Mouse (Mus musculus) neural tube, embryonic 13.5 days (tissue): Measurements from ENCODE around the gene Slc28a3. TPM values are rescaled to one million over a fixed set of nuclear protein-coding genes. Genes with fewer than 3 reads are reported as not detected.

ENCODE experiments used
- ATAC-seq: fragments of 200-750 bp; cut with Nextera tagmentation; 2 replicates; pipeline ENCODE4 v1.8.0; 2017; ENCODE audit warnings: low read depth, mild to moderate bottlenecking, moderate TSS enrichment, moderate library complexity
- H3K27ac ChIP-seq: fragments of 300-500 bp; sonication (generic); replicated peaks from 2 replicates; pipeline ENCODE4 v1.5.1; 2015; ENCODE audit warnings: moderate library complexity, mild to moderate bottlenecking, inconsistent platforms
- H3K27me3 ChIP-seq: fragments of 300-500 bp; sonication (generic); 2 replicates; pipeline ENCODE4 v1.6.1; 2015; ENCODE audit warnings: mild to moderate bottlenecking, inconsistent platforms
- H3K36me3 ChIP-seq: fragments of 300-500 bp; sonication (generic); 2 replicates; pipeline ENCODE4 v1.6.1; 2015; ENCODE audit warnings: mild to moderate bottlenecking, inconsistent platforms
- H3K4me1 ChIP-seq: fragments of 300-500 bp; sonication (generic); replicated peaks from 2 replicates; pipeline ENCODE4 v1.6.1; 2015; ENCODE audit warnings: inconsistent platforms
- H3K4me2 ChIP-seq: fragments of 300-500 bp; sonication (generic); 2 replicates; pipeline ENCODE4 v1.6.1; 2015; ENCODE audit warnings: inconsistent platforms, mild to moderate bottlenecking, moderate library complexity
- H3K4me3 ChIP-seq: fragments of 300-500 bp; sonication (generic); 2 replicates; pipeline ENCODE4 v1.5.1; 2015; ENCODE audit warnings: mild to moderate bottlenecking, inconsistent platforms
- H3K9ac ChIP-seq: fragments of 300-500 bp; sonication (generic); 2 replicates; pipeline ENCODE4 v1.6.1; 2015; ENCODE audit warnings: moderate library complexity, mild to moderate bottlenecking, inconsistent platforms
- H3K9me3 ChIP-seq: fragments of 300-500 bp; sonication (generic); 2 replicates; pipeline ENCODE4 v1.6.1; 2016; ENCODE audit warnings: inconsistent platforms
- WGBS: fragments of 180-500 bp; shearing (Covaris S2); methylation state at CpG from one replicate; pipeline ENCODE4 v1.1.7; 2015; 5-methylcytosine and 5-hydroxymethylcytosine counted together
- polyA plus RNA-seq: library from polyadenylated mRNA; unstranded; fragments of >200 nt; fragmentation: Nextera tagmentation; extraction: Ambion mirVana; gene quantifications from 2 replicates; pipeline ENCODE4 v1.2.1, GENCODE M21; 2015

The Slc28a3 gene
- polyA plus RNA-seq, 1 experiment from 2014 or later, result 0.04 TPM

DNA sequence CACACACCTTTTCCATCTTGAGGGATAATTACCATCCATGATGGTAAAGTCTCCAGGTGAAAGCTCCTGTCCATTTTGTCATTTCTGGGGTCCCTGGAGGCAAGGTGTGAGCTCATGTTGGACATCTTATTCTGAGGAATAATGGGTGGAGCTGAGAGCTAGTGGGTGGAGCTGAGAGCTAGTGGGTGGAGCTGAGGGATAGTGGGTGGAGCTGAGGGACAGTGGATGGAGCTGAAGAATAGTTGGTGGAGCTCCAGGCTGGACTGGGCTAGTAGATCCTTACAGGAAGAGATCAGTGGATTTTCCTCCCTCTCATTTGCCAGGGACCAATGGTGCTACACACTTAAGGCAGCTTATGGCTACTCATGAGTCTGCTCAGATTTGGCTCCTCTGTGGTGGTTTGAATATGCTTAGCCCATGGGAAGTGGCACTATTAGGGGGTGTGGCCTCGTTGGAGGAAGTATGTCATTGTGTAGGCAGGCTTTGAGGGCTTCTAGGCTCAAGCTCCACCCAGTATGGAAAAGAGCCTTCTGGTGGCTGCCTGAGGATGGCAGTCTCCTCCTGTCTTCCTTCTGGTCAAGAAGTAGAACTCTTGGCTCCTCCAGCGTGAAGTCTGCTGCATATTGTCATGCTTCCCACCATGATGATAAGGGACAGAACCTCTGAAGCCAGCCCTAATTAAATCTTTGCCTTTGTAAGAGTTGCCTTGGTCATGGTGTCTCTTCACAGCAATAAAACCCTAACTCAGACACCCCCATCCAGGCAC is 74.0 kb downstream of the Slc28a3 start:
- no peaks in the 10 kb centered on the region for H3K9me3 ChIP-seq
- H3K4me3 ChIP-seq, result no peak overlapping the region
- no peak overlapping the region for H3K4me2 ChIP-seq
- WGBS, result 81% methylated on average over 2 of the region's 2 CpGs
- no peaks in the 10 kb centered on the region for H3K4me1 ChIP-seq
- no peaks in the 10 kb centered on the region for H3K27me3 ChIP-seq
- no peak overlapping the region for H3K27ac ChIP-seq
- ATAC-seq, result no peak
- no peak overlapping the region for H3K9ac ChIP-seq
- no peaks in the 10 kb centered on the region for H3K36me3 ChIP-seq

DNA sequence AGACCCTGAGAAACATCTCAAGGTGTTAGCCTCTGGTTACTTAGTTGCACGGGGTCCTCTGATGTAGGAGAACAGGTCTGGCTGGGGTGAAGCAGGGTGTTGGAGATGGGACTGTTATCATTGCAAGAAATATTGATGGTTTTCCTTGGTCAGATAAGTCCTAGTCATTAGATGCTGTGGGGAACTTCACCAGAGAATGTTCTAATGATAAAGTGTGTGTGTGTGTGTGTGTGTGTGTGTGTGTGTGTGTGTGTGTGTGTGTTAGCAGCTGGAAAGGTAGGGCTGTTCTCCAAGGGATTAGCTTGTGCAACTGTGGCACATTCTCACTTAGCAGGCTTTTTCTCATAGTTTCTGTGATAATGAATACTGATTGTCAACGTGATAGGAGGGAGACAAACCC is 75.4 kb downstream of the Slc28a3 start:
- 77% methylated on average over 2 of the region's 2 CpGs for WGBS
- no peak overlapping the region for H3K9ac ChIP-seq
- H3K4me1 ChIP-seq, result no peaks in the 10 kb centered on the region
- H3K4me2 ChIP-seq, result no peak overlapping the region
- H3K36me3 ChIP-seq, result no peaks in the 10 kb centered on the region
- no peaks in the 10 kb centered on the region for H3K9me3 ChIP-seq
- H3K4me3 ChIP-seq, result no peak overlapping the region
- no peak overlapping the region for H3K27ac ChIP-seq
- ATAC-seq, result no peak
- no peaks in the 10 kb centered on the region for H3K27me3 ChIP-seq

GRCm38 (mm10) chr13:58534861-58535260 is 75.8 kb downstream of the Slc28a3 start:
- H3K4me2 ChIP-seq, result no peak overlapping the region
- H3K9me3 ChIP-seq, result no peaks in the 10 kb centered on the region
- ATAC-seq, result no peak
- H3K27me3 ChIP-seq, result no peaks in the 10 kb centered on the region
- no peaks in the 10 kb centered on the region for H3K4me1 ChIP-seq
- WGBS, result 79% methylated on average over 3 of the region's 3 CpGs
- H3K4me3 ChIP-seq, result no peak overlapping the region
- H3K27ac ChIP-seq, result no peak overlapping the region
- H3K9ac ChIP-seq, result no peak overlapping the region
- H3K36me3 ChIP-seq, result no peaks in the 10 kb centered on the region

- no peak overlapping the region for H3K4me2 ChIP-seq
- H3K27me3 ChIP-seq, result no peaks in the 10 kb centered on the region
- H3K4me3 ChIP-seq, result no peak overlapping the region
- H3K9me3 ChIP-seq, result no peaks in the 10 kb centered on the region
- 71% methylated on average over 7 of the region's 7 CpGs for WGBS
- H3K9ac ChIP-seq, result no peak overlapping the region
- H3K27ac ChIP-seq, result no peak overlapping the region
- no peaks in the 10 kb centered on the region for H3K36me3 ChIP-seq
- no peaks in the 10 kb centered on the region for H3K4me1 ChIP-seq
- no peak for ATAC-seq
Observed at GRCm38 (mm10) chr13:58534216-58534841, 76.3 kb downstream of the Slc28a3 start.

GRCm38 (mm10) chr13:58524581-58524980 is 86.1 kb downstream of the Slc28a3 start:
- no peak overlapping the region for H3K27ac ChIP-seq
- no peaks in the 10 kb centered on the region for H3K36me3 ChIP-seq
- no peak overlapping the region for H3K4me2 ChIP-seq
- no peak overlapping the region for H3K9ac ChIP-seq
- H3K4me1 ChIP-seq, result no peaks in the 10 kb centered on the region
- ATAC-seq, result no peak
- peaks cover 5% of the 10 kb centered on the region; the same call in 1 of the 2 replicates for H3K27me3 ChIP-seq
- H3K9me3 ChIP-seq, result no peaks in the 10 kb centered on the region
- no peak overlapping the region for H3K4me3 ChIP-seq
- WGBS, result 86% methylated on average over 3 of the region's 3 CpGs

DNA sequence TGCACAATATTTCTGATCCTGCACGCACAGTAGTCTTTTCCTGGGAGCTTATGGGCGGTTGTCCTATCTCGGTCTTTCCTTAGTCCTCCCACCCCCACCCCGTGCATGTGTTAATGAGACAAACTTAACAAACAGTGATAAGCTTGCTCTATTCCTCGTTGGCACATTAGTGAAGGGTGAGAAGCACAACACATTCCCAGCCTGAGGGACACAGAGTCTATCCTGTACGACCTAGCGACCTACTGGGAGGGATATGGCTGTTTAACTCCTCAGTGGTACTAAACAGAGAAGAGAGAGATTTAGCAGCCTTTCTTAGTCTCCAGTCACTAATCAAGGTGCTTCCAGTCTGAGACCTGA is 86.9 kb downstream of the Slc28a3 start:
- Histone ChIP-seq H3K4me3 (no peak overlapping the region), H3K9me3 (no peaks in the 10 kb centered on the region), H3K27ac (no peak overlapping the region), H3K4me1 (no peaks in the 10 kb centered on the region), H3K9ac (no peak overlapping the region), H3K36me3 (no peaks in the 10 kb centered on the region), H3K27me3 (peaks cover 5% of the 10 kb centered on the region; the same call in 1 of the 2 replicates), H3K4me2 (no peak overlapping the region)
- no peak for ATAC-seq
- 75% methylated on average over 7 of the region's 7 CpGs for WGBS

- 0 out of 2 replicates have a peak, but pooled peaks have one; percentile 19 for ATAC-seq
- Histone ChIP-seq H3K9ac (peak overlapping the region; percentile 17; the same call in 1 of the 2 replicates), H3K4me3 (no peak overlapping the region), H3K9me3 (no peaks in the 10 kb centered on the region), H3K36me3 (no peaks in the 10 kb centered on the region), H3K27ac (no peak overlapping the region), H3K4me2 (peak overlapping the region; percentile 31), H3K4me1 (no peaks in the 10 kb centered on the region), H3K27me3 (peaks cover 5% of the 10 kb centered on the region; the same call in 1 of the 2 replicates)
- WGBS, result 27% methylated on average over 20 of the region's 20 CpGs
Observed at GRCm38 (mm10) chr13:58523011-58523760, 87.5 kb downstream of the Slc28a3 start.

DNA sequence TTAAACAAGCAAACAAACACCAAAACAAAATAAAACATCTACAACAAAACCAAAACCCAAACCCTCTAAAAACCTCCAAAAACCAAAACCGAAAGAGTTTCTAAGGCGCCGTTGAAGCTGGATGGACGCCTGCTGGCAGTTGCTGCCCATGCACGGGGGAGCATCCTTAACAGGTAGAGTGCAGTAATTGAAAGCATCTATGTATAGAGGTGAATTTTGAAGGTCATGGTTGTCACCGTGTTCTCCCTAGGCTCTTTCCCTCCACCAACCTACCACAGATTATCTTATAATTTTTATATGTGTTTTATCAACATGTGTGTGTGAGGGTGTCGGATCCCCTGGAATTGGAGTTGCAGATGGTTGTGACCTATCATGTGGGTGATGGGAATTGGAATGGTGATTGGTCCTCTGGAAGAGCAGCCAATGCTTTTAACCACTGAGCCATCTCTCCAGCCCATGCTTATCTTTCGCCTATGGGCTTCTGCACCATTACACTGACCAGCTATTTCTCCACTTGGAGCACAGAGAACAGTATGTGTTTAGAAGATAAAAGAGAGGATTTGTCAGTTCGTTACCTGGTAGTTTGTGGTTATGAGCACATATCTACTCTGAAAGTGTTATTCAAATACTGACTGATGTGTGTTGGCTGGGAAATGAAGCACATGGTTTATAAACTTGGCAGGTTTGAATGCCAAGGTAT is 89.2 kb downstream of the Slc28a3 start:
- 92% methylated on average over 9 of the region's 9 CpGs for WGBS
- H3K4me1 ChIP-seq, result no peaks in the 10 kb centered on the region
- H3K36me3 ChIP-seq, result no peaks in the 10 kb centered on the region
- H3K4me2 ChIP-seq, result no peak overlapping the region
- ATAC-seq, result no peak
- H3K27me3 ChIP-seq, result peaks cover 5% of the 10 kb centered on the region; the same call in 1 of the 2 replicates
- no peak overlapping the region for H3K9ac ChIP-seq
- H3K9me3 ChIP-seq, result no peaks in the 10 kb centered on the region
- H3K27ac ChIP-seq, result no peak overlapping the region
- no peak overlapping the region for H3K4me3 ChIP-seq

DNA sequence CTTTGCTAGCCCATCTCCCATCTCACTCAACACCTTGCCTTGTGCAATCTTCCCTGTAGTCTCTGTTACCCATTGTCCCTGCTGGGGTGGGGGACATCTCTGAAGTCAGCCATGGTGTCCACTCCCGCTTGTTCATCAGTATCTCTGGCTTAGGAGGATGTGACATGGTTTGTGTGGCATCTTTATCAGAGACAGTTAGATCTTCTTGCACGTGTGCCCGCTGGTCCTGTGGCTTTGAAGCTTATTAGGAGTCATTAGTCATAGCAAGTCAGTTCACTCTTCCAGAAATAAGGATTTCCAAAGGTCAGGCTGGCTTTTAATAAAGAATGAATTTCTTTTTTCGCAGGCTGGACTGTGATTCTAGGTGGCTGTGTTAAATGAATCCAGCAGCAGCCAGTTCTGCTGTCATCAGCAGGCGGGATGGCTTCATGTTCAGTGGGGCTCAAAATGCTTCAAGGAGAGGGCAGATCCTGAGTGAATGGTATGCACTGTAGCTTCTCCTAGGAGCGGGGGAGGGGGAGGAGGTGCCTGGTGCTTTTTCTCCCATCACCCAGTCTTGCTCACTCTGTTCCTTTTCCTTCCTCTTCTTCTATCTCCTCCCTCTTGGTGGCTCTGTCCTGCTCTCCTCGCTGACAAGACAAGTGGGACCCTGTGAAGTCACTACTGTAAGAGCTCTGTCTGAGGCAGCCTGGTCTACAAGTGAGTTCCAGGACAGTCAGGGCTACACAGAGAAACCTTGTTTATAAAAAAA is 89.9 kb downstream of the Slc28a3 start:
- H3K27ac ChIP-seq, result no peak overlapping the region
- H3K4me1 ChIP-seq, result no peaks in the 10 kb centered on the region
- no peak overlapping the region for H3K4me2 ChIP-seq
- H3K36me3 ChIP-seq, result no peaks in the 10 kb centered on the region
- no peak overlapping the region for H3K9ac ChIP-seq
- 68% methylated on average over 7 of the region's 7 CpGs for WGBS
- no peak for ATAC-seq
- no peak overlapping the region for H3K4me3 ChIP-seq
- H3K9me3 ChIP-seq, result no peaks in the 10 kb centered on the region
- peaks cover 5% of the 10 kb centered on the region; the same call in 1 of the 2 replicates for H3K27me3 ChIP-seq

GRCm38 (mm10) chr13:58520028-58520427 is 90.6 kb downstream of the Slc28a3 start:
- H3K36me3 ChIP-seq, result no peaks in the 10 kb centered on the region
- H3K27me3 ChIP-seq, result peaks cover 5% of the 10 kb centered on the region; the same call in 1 of the 2 replicates
- no peak overlapping the region for H3K9ac ChIP-seq
- 88% methylated on average over 9 of the region's 9 CpGs for WGBS
- ATAC-seq, result no peak
- H3K9me3 ChIP-seq, result no peaks in the 10 kb centered on the region
- no peaks in the 10 kb centered on the region for H3K4me1 ChIP-seq
- no peak overlapping the region for H3K4me3 ChIP-seq
- no peak overlapping the region for H3K27ac ChIP-seq
- H3K4me2 ChIP-seq, result no peak overlapping the region

DNA sequence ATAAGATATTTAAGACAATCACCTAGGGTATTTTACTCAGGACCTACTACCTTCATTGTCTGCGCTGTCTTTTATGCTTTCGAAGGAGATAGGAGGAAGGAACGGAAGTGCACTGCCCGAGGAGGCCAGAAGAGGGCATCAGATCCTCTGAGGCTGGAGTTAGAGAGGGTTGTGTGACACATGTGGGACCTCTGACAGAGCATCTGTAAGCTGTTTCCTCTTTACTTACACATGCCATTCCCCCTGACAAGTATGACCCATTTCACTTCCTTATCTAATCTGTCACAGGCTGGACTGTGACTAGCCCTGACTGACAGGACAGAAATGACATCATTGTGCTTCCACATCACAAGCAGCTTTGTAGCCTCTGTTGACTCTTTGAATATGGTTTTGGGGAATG is 94.4 kb downstream of the Slc28a3 start:
- H3K27me3 ChIP-seq, result no peaks in the 10 kb centered on the region
- H3K9ac ChIP-seq, result no peak overlapping the region
- 96% methylated on average over 4 of the region's 4 CpGs for WGBS
- no peak overlapping the region for H3K27ac ChIP-seq
- H3K4me3 ChIP-seq, result no peak overlapping the region
- no peak overlapping the region for H3K4me2 ChIP-seq
- no peaks in the 10 kb centered on the region for H3K9me3 ChIP-seq
- H3K36me3 ChIP-seq, result no peaks in the 10 kb centered on the region
- ATAC-seq, result no peak
- no peaks in the 10 kb centered on the region for H3K4me1 ChIP-seq
